Mouse (Mus musculus) C2C12 (cell line): ENCODE results near the gene Carmil2. TPM values are rescaled to one million over a fixed set of nuclear protein-coding genes. Genes with fewer than 3 reads are reported as not detected.

ENCODE experiments used
- H3K27me3 ChIP-seq: one replicate; pipeline ENCODE4 v1.6.1; 2011; ENCODE audit not compliant: control insufficient read depth, insufficient read depth, insufficient read length
- H3K36me3 ChIP-seq: one replicate; pipeline ENCODE4 v1.6.1; 2011; ENCODE audit not compliant: control insufficient read depth, insufficient read depth
- H3K4me3 ChIP-seq: one replicate; pipeline ENCODE4 v1.5.1; 2011; ENCODE audit warnings: mild to moderate bottlenecking, control low read depth; ENCODE audit not compliant: poor library complexity, insufficient read depth, severe bottlenecking
- H3K79me2 ChIP-seq: one replicate; pipeline ENCODE4 v1.6.1; 2011; ENCODE audit not compliant: control insufficient read depth, insufficient read depth
- H3K79me3 ChIP-seq: one replicate; pipeline ENCODE4 v1.6.1; 2011; ENCODE audit warnings: low read depth, control low read depth
- H3ac ChIP-seq: one replicate; pipeline ENCODE3; 2011; ENCODE audit warnings: low read depth; ENCODE audit not compliant: control insufficient read depth, insufficient read length
- CEBPB ChIP-seq: IDR thresholded peaks from one replicate; pipeline ENCODE4 v1.6.1; 2011; ENCODE audit warnings: low read depth, mild to moderate bottlenecking, control low read depth, moderate library complexity
- CTCF ChIP-seq: IDR thresholded peaks from one replicate; pipeline ENCODE4 v1.5.1; 2011; ENCODE audit not compliant: control insufficient read depth, insufficient read depth, insufficient read length
- FOSL1 ChIP-seq: IDR thresholded peaks from one replicate; pipeline ENCODE4 v1.8.0; 2011; ENCODE audit warnings: mild to moderate bottlenecking, low read length; ENCODE audit not compliant: poor library complexity, insufficient read depth, severe bottlenecking
- MAX ChIP-seq: IDR thresholded peaks from one replicate; pipeline ENCODE4 v1.6.1; 2011; ENCODE audit warnings: mild to moderate bottlenecking, control low read depth
- MYOD1 ChIP-seq: IDR thresholded peaks from one replicate; pipeline ENCODE4 v1.6.1; 2011; ENCODE audit warnings: low read depth; ENCODE audit not compliant: control insufficient read depth, insufficient read length
- MYOG ChIP-seq: IDR thresholded peaks from one replicate; pipeline ENCODE4 v1.6.1; 2011; ENCODE audit not compliant: control insufficient read depth, insufficient read length; ENCODE audit errors: extremely low read depth
- USF1 ChIP-seq: IDR thresholded peaks from one replicate; pipeline ENCODE4 v1.6.1; 2011; ENCODE audit warnings: low read depth, mild to moderate bottlenecking, control low read depth, moderate library complexity
- long read RNA-seq, 2 experiments: library from polyadenylated mRNA; unstranded; transcript quantifications; one replicate each; pipeline ENCODE4 v2.0.0; 2019 to 2020
- polyA plus RNA-seq: library from polyadenylated mRNA; unstranded; fragments of >200 nt; fragmentation: generic; extraction: Trizol; gene quantifications from one replicate; pipeline ENCODE4 v1.2.1, GENCODE M21; 2012; ENCODE audit warnings: missing spikeins

The Carmil2 gene
- 0.49 TPM for polyA plus RNA-seq
- long read RNA-seq, experiment 1 = 0 reads
- long read RNA-seq, experiment 2, partial matches to known transcripts = 1 of 1 reads
- long read RNA-seq, experiment 2, other reads (novel, unspliced or antisense) = 0 of 1 reads

GRCm38 (mm10) chr8:105685796-105686308 is at the start of gene Carmil2:
TSS of gene Carmil2 (plus strand) at chr8:105686274.
- H3K36me3 ChIP-seq = peaks cover 37% of the 10 kb centered on the region
- TF ChIP-seq MAX = no peak
- no peak for TF ChIP-seq FOSL1
- no peak for TF ChIP-seq MYOD1
- no peak for TF ChIP-seq MYOG
- TF ChIP-seq CTCF = peak; percentile 72
- no peak for TF ChIP-seq USF1
- no peaks in the 10 kb centered on the region for H3K79me2 ChIP-seq
- no peaks in the 10 kb centered on the region for H3K27me3 ChIP-seq
- H3ac ChIP-seq = no peak within 1 kb of the TSS
- H3K4me3 ChIP-seq = no peak within 1 kb of the TSS
- H3K79me3 ChIP-seq = no peaks in the 10 kb centered on the region

GRCm38 (mm10) chr8:105636963-105637510 is 49.0 kb upstream of the Carmil2 start, which contains the start of gene Agrp:
TSS of gene Agrp (minus strand) at chr8:105637393.
- Histone ChIP-seq H3K79me2 (peaks cover 73% of the 10 kb centered on the region), H3K27me3 (no peaks in the 10 kb centered on the region), H3ac (peak within 1 kb of the TSS; percentile 100), H3K36me3 (peaks cover 8% of the 10 kb centered on the region), H3K4me3 (peak within 1 kb of the TSS; percentile 84), H3K79me3 (peaks cover 54% of the 10 kb centered on the region)
- no peak for TF ChIP-seq MAX
- TF ChIP-seq FOSL1 = no peak
- TF ChIP-seq MYOG = no peak
- TF ChIP-seq CTCF = no peak
- TF ChIP-seq MYOD1 = no peak
- no peak for TF ChIP-seq USF1
- no peak for TF ChIP-seq CEBPB

- Histone ChIP-seq H3K36me3 (peaks cover 8% of the 10 kb centered on the region), H3K79me3 (peaks cover 59% of the 10 kb centered on the region), H3K27me3 (no peaks in the 10 kb centered on the region), H3ac (peak overlapping the region; percentile 100), H3K79me2 (peaks cover 78% of the 10 kb centered on the region), H3K4me3 (peak overlapping the region; percentile 84)
- TF ChIP-seq MYOD1 = no peak
- no peak for TF ChIP-seq USF1
Measured at GRCm38 (mm10) chr8:105637601-105638041, 48.5 kb upstream of the Carmil2 start.

- no peak for TF ChIP-seq CEBPB
- peaks cover 15% of the 10 kb centered on the region for H3K36me3 ChIP-seq
- H3K4me3 ChIP-seq = no peak overlapping the region
Measured at GRCm38 (mm10) chr8:105638510-105638909, 47.6 kb upstream of the Carmil2 start.

GRCm38 (mm10) chr8:105639835-105640234 is 46.2 kb upstream of the Carmil2 start:
- no peak overlapping the region for H3ac ChIP-seq
- peaks cover 75% of the 10 kb centered on the region for H3K79me3 ChIP-seq
- no peaks in the 10 kb centered on the region for H3K27me3 ChIP-seq
- TF ChIP-seq FOSL1 (no peak), MYOD1 (peak; percentile 59)
- H3K36me3 ChIP-seq = peaks cover 26% of the 10 kb centered on the region
- H3K4me3 ChIP-seq = no peak overlapping the region
- H3K79me2 ChIP-seq = peaks cover 92% of the 10 kb centered on the region

More at GRCm38 (mm10) chr8:105638510-105638909, 47.6 kb upstream of the Carmil2 start:
- Histone ChIP-seq H3ac (no peak overlapping the region), H3K79me2 (peaks cover 87% of the 10 kb centered on the region), H3K27me3 (no peaks in the 10 kb centered on the region), H3K79me3 (peaks cover 66% of the 10 kb centered on the region)

GRCm38 (mm10) chr8:105640511-105640910 is 45.6 kb upstream of the Carmil2 start:
- Histone ChIP-seq H3K4me3 (no peak overlapping the region), H3K27me3 (no peaks in the 10 kb centered on the region), H3K79me2 (peaks cover 92% of the 10 kb centered on the region), H3K79me3 (peaks cover 82% of the 10 kb centered on the region), H3K36me3 (peaks cover 32% of the 10 kb centered on the region), H3ac (no peak overlapping the region)
- TF ChIP-seq MYOD1 (no peak), CTCF (no peak), MAX (no peak), CEBPB (no peak), USF1 (no peak), FOSL1 (no peak), MYOG (no peak)
